Mouse (Mus musculus): ENCODE measurements around the gene Ndrg4.
A peak's percentile ranks its signal among the peaks of the same experiment; 100 is the strongest.

Ndrg4 gene

GRCm38 (mm10) chr8:95688073-95688672 is 11.4 kb downstream of the Ndrg4 start:
- DNase-seq: no peak

- DNase-seq: no peak
Observed at GRCm38 (mm10) chr8:95690929-95691541, 14.3 kb downstream of the Ndrg4 start.

- DNase-seq: no peak
Observed at GRCm38 (mm10) chr8:95694631-95695030, 17.9 kb downstream of the Ndrg4 start.

- DNase-seq: no peak
Observed at GRCm38 (mm10) chr8:95696661-95697060, 19.9 kb downstream of the Ndrg4 start.

- DNase-seq: peak; percentile 84 to 89
Observed at GRCm38 (mm10) chr8:95697128-95697527, 20.3 kb downstream of the Ndrg4 start.

- no peak for DNase-seq
Observed at GRCm38 (mm10) chr8:95698179-95698578, 21.4 kb downstream of the Ndrg4 start.

- DNase-seq: no peak
Observed at GRCm38 (mm10) chr8:95700282-95700681, 23.5 kb downstream of the Ndrg4 start.

- peak in 1 of 2 experiments; percentile 31 for DNase-seq
Observed at GRCm38 (mm10) chr8:95701809-95702208, 25.0 kb downstream of the Ndrg4 start.

GRCm38 (mm10) chr8:95702480-95703446 is 26.0 kb downstream of the Ndrg4 start:
- peak; percentile 88 to 92 for DNase-seq

GRCm38 (mm10) chr8:95703461-95704260 is 26.9 kb downstream of the Ndrg4 start:
- DNase-seq: peak; percentile 87 to 92

GRCm38 (mm10) chr8:95704538-95704937 is 27.8 kb downstream of the Ndrg4 start:
- DNase-seq: peak in 1 of 2 experiments; percentile 14

GRCm38 (mm10) chr8:95709579-95709978 is 32.8 kb downstream of the Ndrg4 start:
- DNase-seq: no peak

GRCm38 (mm10) chr8:95711029-95711428 is 34.2 kb downstream of the Ndrg4 start:
- DNase-seq: no peak

- DNase-seq: no peak
Observed at GRCm38 (mm10) chr8:95712395-95712794, 35.6 kb downstream of the Ndrg4 start.

- peak; percentile 81 to 86 for DNase-seq
Observed at GRCm38 (mm10) chr8:95713100-95714010, 36.6 kb downstream of the Ndrg4 start.

GRCm38 (mm10) chr8:95714367-95714766 is 37.6 kb downstream of the Ndrg4 start:
- no peak for DNase-seq

- DNase-seq: no peak
Observed at GRCm38 (mm10) chr8:95714837-95715413, 38.1 kb downstream of the Ndrg4 start.

- peak; percentile 78 to 81 for DNase-seq
Observed at GRCm38 (mm10) chr8:95715676-95716531, 39.1 kb downstream of the Ndrg4 start, which contains the start of gene Setd6. Gene Setd6 (plus strand): TSS chr8:95715881.

- no peak for DNase-seq
Observed at GRCm38 (mm10) chr8:95716546-95717335, 40.0 kb downstream of the Ndrg4 start.
